Mouse (Mus musculus): Measurements from ENCODE around the gene Apba2.

Gene Apba2

GRCm38 (mm10) chr7:64586133-64586532 is 84.6 kb downstream of the Apba2 start:
- DNase-seq (ENCODE audit: low read depth, low spot score): no peak

GRCm38 (mm10) chr7:64586571-64586970 is 85.1 kb downstream of the Apba2 start:
- DNase-seq (ENCODE audit: low read depth, low spot score): no peak

DNA sequence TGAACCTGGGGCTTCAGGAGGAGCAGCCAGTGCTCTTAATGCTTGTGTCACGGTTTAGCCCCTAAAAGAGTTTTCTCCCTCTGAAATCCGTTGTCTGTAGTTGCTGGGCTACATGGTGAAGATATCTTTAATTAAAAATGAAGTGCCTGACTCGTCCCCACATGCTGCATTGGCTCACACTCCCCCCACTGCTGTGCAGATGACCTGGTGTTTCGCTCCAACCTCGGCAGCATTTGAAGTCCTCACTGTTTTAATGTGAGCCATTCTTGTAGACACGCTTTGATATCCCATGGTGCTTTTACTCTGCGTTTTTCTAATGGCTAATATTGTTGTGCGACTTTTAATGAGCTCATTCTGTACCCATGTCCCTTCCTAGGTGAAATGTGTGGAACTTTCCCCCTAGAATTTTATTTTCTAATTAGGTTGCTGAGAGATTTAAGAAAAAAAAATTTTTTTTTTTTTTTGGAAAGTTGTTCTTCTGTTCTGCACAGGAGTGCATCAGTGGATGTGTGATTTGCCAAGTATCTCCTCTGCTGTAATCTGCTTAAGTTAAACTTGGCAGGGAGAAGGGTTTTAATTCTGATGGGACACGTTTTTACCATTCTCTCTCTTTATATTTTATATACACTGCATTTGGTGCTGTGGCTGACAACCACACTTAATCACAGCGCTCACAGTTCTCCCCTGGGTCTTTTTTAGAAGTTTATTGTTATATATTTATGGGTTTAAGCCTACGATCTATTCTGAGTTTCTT is 87.3 kb downstream of the Apba2 start:
- DNase-seq (ENCODE audit: low read depth, low spot score): no peak

GRCm38 (mm10) chr7:64595256-64595655 is 93.8 kb downstream of the Apba2 start:
- no peak for DNase-seq (ENCODE audit: low read depth, low spot score)

DNA sequence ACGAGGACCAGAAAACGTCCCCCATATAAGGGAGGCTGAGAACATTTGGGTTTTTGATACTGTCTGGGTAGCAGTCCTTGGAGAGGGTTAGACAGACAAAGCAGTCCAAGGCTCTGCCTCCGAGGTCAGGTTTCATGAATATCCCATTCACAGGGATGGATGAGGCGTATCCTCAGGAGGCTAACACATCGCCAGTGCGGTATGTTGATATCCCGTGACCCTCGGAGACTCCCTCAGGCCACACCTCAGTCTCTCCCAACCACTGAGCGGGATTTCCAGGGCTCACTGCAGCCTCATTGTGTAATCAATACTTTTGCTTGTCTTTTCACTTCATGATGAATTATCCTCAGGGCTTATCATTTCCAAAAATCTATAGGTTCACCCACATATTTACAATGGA is 95.1 kb downstream of the Apba2 start:
- DNase-seq (ENCODE audit: low read depth, low spot score): no peak

DNA sequence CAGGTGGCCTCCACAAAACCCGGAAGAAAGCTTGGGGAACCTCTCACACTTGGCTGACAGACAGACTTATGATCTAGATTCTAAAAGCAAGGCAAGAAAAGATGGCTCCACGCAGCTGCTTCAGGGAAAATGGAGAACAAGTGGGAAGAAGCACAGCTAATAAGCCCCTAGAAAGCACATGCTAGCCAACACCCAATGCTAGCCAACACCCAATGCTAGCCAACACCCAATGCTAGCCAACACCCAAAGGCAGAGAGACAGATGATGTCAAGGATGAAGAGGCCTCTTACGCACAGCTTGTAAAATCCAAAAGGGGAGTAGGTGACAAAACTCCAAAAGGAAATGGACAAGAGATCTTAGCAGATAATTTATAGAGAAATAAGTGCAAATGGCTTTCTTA is 108.4 kb downstream of the Apba2 start:
- DNase-seq (ENCODE audit: low read depth, low spot score): no peak

DNA sequence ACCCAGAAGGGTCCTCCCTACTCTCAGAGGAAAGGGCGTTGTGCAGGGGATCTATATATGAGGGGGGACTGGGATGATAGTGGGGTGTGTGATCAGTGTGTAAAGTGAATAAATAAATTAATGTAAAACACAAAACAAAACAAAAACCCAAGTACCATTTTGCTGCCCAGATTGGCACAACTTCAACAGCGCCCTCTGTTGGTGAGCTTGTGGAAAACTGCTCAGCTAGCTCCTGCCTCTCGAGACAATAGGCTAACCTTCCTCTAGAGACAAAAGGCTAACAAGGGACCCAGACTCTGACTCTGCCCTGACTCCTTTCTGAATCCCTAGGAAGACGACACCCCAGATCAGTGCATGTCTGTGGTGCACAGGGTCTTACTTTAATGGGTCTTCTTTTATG is 109.4 kb downstream of the Apba2 start:
- DNase-seq (ENCODE audit: low read depth, low spot score): no peak

- no peak for DNase-seq (ENCODE audit: low read depth, low spot score)
Measured at GRCm38 (mm10) chr7:64619261-64619660, 117.8 kb downstream of the Apba2 start.

DNA sequence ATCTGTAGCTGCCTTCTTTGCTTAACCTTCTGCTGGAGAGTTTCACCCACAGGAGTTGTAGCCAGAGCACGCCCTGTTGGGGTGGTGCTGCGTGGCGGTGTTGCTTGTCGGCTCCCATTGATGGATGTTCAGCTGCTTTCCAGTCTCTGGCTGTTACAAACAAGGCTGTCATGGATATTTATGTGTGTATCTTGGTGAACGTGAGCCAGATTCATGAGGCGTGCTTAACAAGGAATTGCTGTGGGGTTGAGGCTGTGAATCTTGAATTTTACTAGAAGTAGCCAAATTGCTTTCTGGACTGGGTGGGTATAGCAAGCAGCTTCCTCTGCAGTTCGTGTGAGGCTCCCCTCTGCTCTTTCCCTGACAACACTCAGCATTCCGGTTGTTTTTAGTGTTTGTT is 125.0 kb downstream of the Apba2 start:
- DNase-seq (ENCODE audit: low read depth, low spot score): no peak

GRCm38 (mm10) chr7:64627972-64628655 is 126.6 kb downstream of the Apba2 start:
- DNase-seq (ENCODE audit: low read depth, low spot score): no peak

DNA sequence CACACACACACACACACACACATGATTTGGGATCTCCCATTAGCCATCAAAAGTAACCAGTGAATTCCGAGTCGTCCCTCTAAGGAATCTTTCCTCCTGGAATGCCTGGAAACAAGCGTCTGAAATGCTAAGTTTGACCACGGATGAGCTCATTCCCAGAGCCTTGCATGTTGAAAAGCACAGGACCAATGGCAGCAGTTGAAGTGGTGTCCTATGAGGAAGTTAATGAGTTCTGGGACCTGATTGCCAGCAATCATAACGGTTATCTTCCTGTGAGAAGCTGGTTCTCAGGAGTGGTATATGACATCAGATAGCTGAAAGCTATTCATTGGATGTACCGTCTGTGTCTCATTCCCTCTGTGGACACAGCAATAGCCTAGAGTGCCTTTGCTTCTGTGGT is 129.2 kb downstream of the Apba2 start:
- DNase-seq (ENCODE audit: low read depth, low spot score): no peak

DNA sequence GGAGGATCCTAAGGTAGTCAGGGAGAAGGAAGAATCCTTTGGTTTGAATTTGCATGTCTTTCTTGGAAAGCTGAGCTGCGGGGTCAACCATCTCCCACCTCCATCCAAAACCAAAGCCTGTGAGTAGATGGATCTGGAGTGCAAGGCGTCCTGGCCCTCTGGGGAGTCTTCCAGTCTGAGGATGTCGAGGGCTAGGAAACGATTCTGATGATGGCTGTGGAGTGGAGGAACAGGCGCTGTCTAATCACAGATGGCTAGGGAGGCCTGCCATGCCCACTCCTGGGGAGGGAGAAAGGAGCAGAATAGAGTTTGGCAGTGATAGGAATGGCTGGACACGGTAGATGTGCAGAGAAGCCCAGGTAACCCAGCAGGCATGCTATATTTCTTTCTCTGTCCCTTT is 129.6 kb downstream of the Apba2 start:
- DNase-seq (ENCODE audit: low read depth, low spot score): no peak

GRCm38 (mm10) chr7:64631781-64632351 is 130.4 kb downstream of the Apba2 start:
- no peak for DNase-seq (ENCODE audit: low read depth, low spot score)

- DNase-seq (ENCODE audit: low read depth, low spot score): no peak
Measured at GRCm38 (mm10) chr7:64633182-64633581, 131.7 kb downstream of the Apba2 start.

GRCm38 (mm10) chr7:64633916-64634315 is 132.4 kb downstream of the Apba2 start:
- no peak for DNase-seq (ENCODE audit: low read depth, low spot score)

DNA sequence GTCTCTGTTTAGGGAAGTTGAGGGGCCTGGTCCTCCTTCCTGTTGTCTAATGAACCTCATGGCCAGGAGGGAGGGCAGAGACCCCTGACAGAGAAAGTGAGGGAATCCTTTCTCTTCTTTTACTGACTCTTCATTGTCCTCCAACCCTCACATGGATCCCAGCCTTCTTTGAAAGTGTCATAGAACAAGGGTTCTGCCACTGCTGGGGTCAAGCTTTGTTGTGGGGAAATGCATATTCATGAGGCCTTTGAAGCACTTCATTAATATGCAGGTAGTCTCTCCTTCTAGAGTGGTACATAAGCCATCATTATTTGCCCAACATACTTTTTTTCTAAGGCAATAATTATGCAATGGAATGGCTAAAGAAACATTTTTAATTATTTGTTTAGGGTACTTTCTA is 133.0 kb downstream of the Apba2 start:
- DNase-seq (ENCODE audit: low read depth, low spot score): no peak

GRCm38 (mm10) chr7:64638922-64639321 is 137.4 kb downstream of the Apba2 start:
- no peak for DNase-seq (ENCODE audit: low read depth, low spot score)

DNA sequence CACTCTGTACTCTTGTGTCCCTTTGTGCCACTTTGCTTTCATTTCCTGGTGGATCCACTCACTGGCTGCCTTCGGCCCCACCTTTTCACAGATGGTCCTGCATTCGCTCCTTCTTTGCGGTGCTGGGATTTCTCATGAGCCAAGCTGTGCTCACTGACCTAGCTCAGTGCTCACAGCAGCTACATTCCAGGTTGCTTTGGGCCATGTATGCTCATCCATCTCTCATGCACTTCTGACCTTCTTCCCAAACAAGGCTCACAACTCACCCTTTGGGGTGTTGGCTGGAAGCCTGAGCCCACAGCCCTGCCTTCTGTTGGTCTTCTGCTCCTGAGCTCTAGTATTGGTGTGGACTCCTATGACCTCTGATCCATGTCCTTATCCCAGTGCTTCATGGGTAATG is 139.1 kb downstream of the Apba2 start:
- no peak for DNase-seq (ENCODE audit: low read depth, low spot score)

- no peak for DNase-seq (ENCODE audit: low read depth, low spot score)
Measured at GRCm38 (mm10) chr7:64642903-64643302, 141.4 kb downstream of the Apba2 start.

- DNase-seq (ENCODE audit: low read depth, low spot score): no peak
Measured at GRCm38 (mm10) chr7:64645458-64645857, 144.0 kb downstream of the Apba2 start.

- DNase-seq (ENCODE audit: low read depth, low spot score): no peak
Measured at GRCm38 (mm10) chr7:64646046-64646445, 144.5 kb downstream of the Apba2 start.

GRCm38 (mm10) chr7:64648947-64649607 is 147.6 kb downstream of the Apba2 start:
- no peak for DNase-seq (ENCODE audit: low read depth, low spot score)

Measured in CD4-positive helper T cell, adult 2 months (primary cell).